Mouse (Mus musculus) MEL (cell line): Measurements from ENCODE around the gene Gapt. TPM values are rescaled to one million over a fixed set of nuclear protein-coding genes. Genes with fewer than 3 reads are reported as not detected.
A peak's percentile ranks its signal among the peaks of the same experiment; 100 is the strongest.

Source experiments
- DNase-seq: peaks from one replicate; pipeline ENCODE4 v3.0.0; 2011; ENCODE audit warnings: low read depth, low spot score
- H3K27ac ChIP-seq: 2 replicates; pipeline ENCODE4 v1.5.1; 2012; ENCODE audit warnings: low read depth, mild to moderate bottlenecking, control low read depth, low read length, moderate library complexity; ENCODE audit not compliant: control insufficient read depth
- H3K27me3 ChIP-seq, 2 experiments: fragments of 150-350 bp in 1 of 2; sonication (generic) in 1 of 2; 2 replicates each; pipeline ENCODE4 v1.6.1; 2012; ENCODE audit warnings: low read length in 2 of 2, mild to moderate bottlenecking in 2 of 2, improper control_type of control experiment in 1 of 2, moderate library complexity in 1 of 2; ENCODE audit not compliant: insufficient read depth in 2 of 2, control insufficient read depth in 1 of 2
- H3K36me3 ChIP-seq, 2 experiments: 2 replicates each; pipeline ENCODE4 v1.6.1; 2012 to 2014; ENCODE audit warnings: low read length in 2 of 2, improper control_type of control experiment in 1 of 2, inconsistent platforms in 1 of 2, mild to moderate bottlenecking in 1 of 2; ENCODE audit not compliant: insufficient read depth in 2 of 2, control insufficient read depth in 1 of 2
- H3K4me1 ChIP-seq, 2 experiments: fragments of 150-350 bp in 1 of 2; sonication (generic) in 1 of 2; 2 replicates each; pipeline ENCODE4 v1.6.1; 2012; ENCODE audit warnings: low read length in 2 of 2, improper control_type of control experiment in 1 of 2, mild to moderate bottlenecking in 1 of 2; ENCODE audit not compliant: insufficient read depth in 2 of 2, control insufficient read depth in 1 of 2
- H3K4me3 ChIP-seq, 2 experiments: fragments of 150-350 bp in 1 of 2; sonication (generic) in 1 of 2; 2 replicates each; pipeline ENCODE4 v1.5.1; 2012; ENCODE audit warnings: low read depth in 2 of 2, low read length in 2 of 2, mild to moderate bottlenecking in 2 of 2, moderate library complexity in 2 of 2, control low read depth in 1 of 2, improper control_type of control experiment in 1 of 2; ENCODE audit not compliant: control insufficient read depth in 1 of 2, insufficient read depth in 1 of 2
- H3K79me2 ChIP-seq: 2 replicates; pipeline ENCODE4 v1.6.1; 2012; ENCODE audit warnings: mild to moderate bottlenecking, low read length, moderate library complexity; ENCODE audit not compliant: control insufficient read depth, poor library complexity, insufficient read depth
- H3K9ac ChIP-seq: 2 replicates; pipeline ENCODE4 v1.6.1; 2012; ENCODE audit warnings: low read depth, mild to moderate bottlenecking, control low read depth, low read length, moderate library complexity; ENCODE audit not compliant: control insufficient read depth, poor library complexity, severe bottlenecking
- H3K9me3 ChIP-seq: fragments of 150-350 bp; sonication (generic); replicated peaks from 2 replicates; pipeline ENCODE4 v1.6.1; 2012; ENCODE audit warnings: mild to moderate bottlenecking, low read length, improper control_type of control experiment, moderate library complexity; ENCODE audit not compliant: insufficient read depth
- BHLHE40 ChIP-seq: IDR thresholded peaks from 2 replicates; pipeline ENCODE4 v1.6.1; 2012; ENCODE audit warnings: low read depth, mild to moderate bottlenecking, inconsistent platforms, low read length, improper control_type of control experiment, borderline replicate concordance
- CHD2 ChIP-seq: IDR thresholded peaks from 2 replicates; pipeline ENCODE4 v1.6.1; 2011; ENCODE audit warnings: low read length, improper control_type of control experiment
- CTCF ChIP-seq, 3 experiments: IDR thresholded peaks in 2 of 3; conservative IDR thresholded peaks in 1 of 3; 2 replicates each; pipeline ENCODE4 v1.5.1; 2011 to 2012; ENCODE audit warnings: low read length in 3 of 3, low read depth in 2 of 3, mild to moderate bottlenecking in 2 of 3, improper control_type of control experiment in 1 of 3, inconsistent platforms in 1 of 3, mixed read lengths in 1 of 3, moderate library complexity in 1 of 3; ENCODE audit not compliant: control insufficient read depth in 1 of 3, insufficient read depth in 1 of 3, poor library complexity in 1 of 3, severe bottlenecking in 1 of 3
- ELF1 ChIP-seq: IDR thresholded peaks from 2 replicates; pipeline ENCODE4 v1.6.1; 2014; ENCODE audit warnings: low read depth, mild to moderate bottlenecking, inconsistent platforms, low read length, improper control_type of control experiment, moderate library complexity
- ETS1 ChIP-seq: IDR thresholded peaks from 2 replicates; pipeline ENCODE4 v1.6.1; 2012; ENCODE audit warnings: low read depth, mild to moderate bottlenecking, inconsistent platforms, low read length, improper control_type of control experiment, moderate library complexity
- GATA1 ChIP-seq: IDR thresholded peaks from 2 replicates; pipeline ENCODE4 v1.6.1; 2011; ENCODE audit warnings: low read depth, low read length, improper control_type of control experiment
- JUND ChIP-seq: IDR thresholded peaks from 2 replicates; pipeline ENCODE4 v1.6.1; 2011; ENCODE audit warnings: low read depth, mild to moderate bottlenecking, improper control_type of control experiment, low read length
- KAT2A ChIP-seq: conservative IDR thresholded peaks from 2 replicates; pipeline ENCODE4 v1.6.1; 2012; ENCODE audit warnings: low read depth, low read length, improper control_type of control experiment, inconsistent platforms
- MAFK ChIP-seq: IDR thresholded peaks from 2 replicates; pipeline ENCODE4 v1.6.1; 2011; ENCODE audit warnings: low read depth, mild to moderate bottlenecking, low read length, improper control_type of control experiment, borderline replicate concordance
- MAX ChIP-seq: IDR thresholded peaks from 2 replicates; pipeline ENCODE4 v1.6.1; 2011; ENCODE audit warnings: low read length, improper control_type of control experiment
- MAZ ChIP-seq: IDR thresholded peaks from 2 replicates; pipeline ENCODE4 v1.6.1; 2012; ENCODE audit warnings: low read depth, mild to moderate bottlenecking, inconsistent platforms, low read length, improper control_type of control experiment
- MEF2A ChIP-seq: IDR thresholded peaks from 2 replicates; pipeline ENCODE4 v1.6.1; 2014; ENCODE audit warnings: low read depth, mild to moderate bottlenecking, inconsistent platforms, low read length, improper control_type of control experiment; ENCODE audit not compliant: poor library complexity, insufficient replicate concordance, severe bottlenecking; ENCODE audit errors: extremely low read depth
- MXI1 ChIP-seq: IDR thresholded peaks from 2 replicates; pipeline ENCODE4 v1.6.1; 2011; ENCODE audit warnings: mild to moderate bottlenecking, low read depth, low read length, improper control_type of control experiment
- MYB ChIP-seq: IDR thresholded peaks from 2 replicates; pipeline ENCODE4 v1.6.1; 2011; ENCODE audit warnings: mild to moderate bottlenecking, low read depth, low read length, improper control_type of control experiment
- POLR2A ChIP-seq, 2 experiments: IDR thresholded peaks; 2 replicates each; pipeline ENCODE4 v1.6.1; 2011 to 2012; ENCODE audit warnings: low read length in 2 of 2, mild to moderate bottlenecking in 2 of 2, control low read depth in 1 of 2, improper control_type of control experiment in 1 of 2, low read depth in 1 of 2, moderate library complexity in 1 of 2; ENCODE audit not compliant: control insufficient read depth in 1 of 2, insufficient read depth in 1 of 2, poor library complexity in 1 of 2
- POLR2AphosphoS2 ChIP-seq: IDR thresholded peaks from 2 replicates; pipeline ENCODE4 v1.6.1; 2011; ENCODE audit warnings: low read length, improper control_type of control experiment
- POLR2AphosphoS5 ChIP-seq: IDR thresholded peaks from 2 replicates; pipeline ENCODE4 v1.6.1; 2012; ENCODE audit warnings: low read depth, borderline replicate concordance, mild to moderate bottlenecking, inconsistent platforms, low read length, moderate library complexity, mixed read lengths
- RAD21 ChIP-seq: IDR thresholded peaks from 2 replicates; pipeline ENCODE4 v1.6.1; 2011; ENCODE audit warnings: mild to moderate bottlenecking, low read depth, low read length, improper control_type of control experiment
- SIN3A ChIP-seq: IDR thresholded peaks from 2 replicates; pipeline ENCODE4 v1.6.1; 2012; ENCODE audit warnings: low read length, improper control_type of control experiment, inconsistent platforms
- SMC3 ChIP-seq: IDR thresholded peaks from 2 replicates; pipeline ENCODE4 v1.6.1; 2011; ENCODE audit warnings: low read depth, low read length, improper control_type of control experiment
- TCF12 ChIP-seq: IDR thresholded peaks from 2 replicates; pipeline ENCODE4 v1.6.1; 2014; ENCODE audit warnings: low read depth, mild to moderate bottlenecking, inconsistent platforms, low read length, improper control_type of control experiment, moderate library complexity
- UBTF ChIP-seq: IDR thresholded peaks from 2 replicates; pipeline ENCODE4 v1.6.1; 2012; ENCODE audit warnings: low read depth, mild to moderate bottlenecking, inconsistent platforms, low read length, improper control_type of control experiment, moderate library complexity, borderline replicate concordance; ENCODE audit not compliant: insufficient read depth
- USF1 ChIP-seq: IDR thresholded peaks from 2 replicates; pipeline ENCODE4 v1.6.1; 2014; ENCODE audit warnings: low read depth, mild to moderate bottlenecking, inconsistent platforms, low read length, improper control_type of control experiment, moderate library complexity
- USF2 ChIP-seq, 2 experiments: IDR thresholded peaks; 2 replicates each; pipeline ENCODE4 v1.6.1; 2011 to 2012; ENCODE audit warnings: improper control_type of control experiment in 2 of 2, low read length in 2 of 2, borderline replicate concordance in 1 of 2, inconsistent platforms in 1 of 2, low read depth in 1 of 2, mild to moderate bottlenecking in 1 of 2; ENCODE audit not compliant: insufficient read depth in 1 of 2
- ZC3H11A ChIP-seq: IDR thresholded peaks from 2 replicates; pipeline ENCODE4 v1.6.1; 2012; ENCODE audit warnings: low read depth, mild to moderate bottlenecking, inconsistent platforms, low read length, improper control_type of control experiment
- ZKSCAN1 ChIP-seq: IDR thresholded peaks from 2 replicates; pipeline ENCODE4 v1.6.1; 2012; ENCODE audit warnings: low read depth, mild to moderate bottlenecking, inconsistent platforms, low read length, improper control_type of control experiment, moderate library complexity
- ZMIZ1 ChIP-seq: IDR thresholded peaks from 2 replicates; pipeline ENCODE4 v1.6.1; 2012; ENCODE audit warnings: low read depth, mild to moderate bottlenecking, inconsistent platforms, low read length, improper control_type of control experiment, moderate library complexity
- ZNF384 ChIP-seq: IDR thresholded peaks from 2 replicates; pipeline ENCODE4 v1.6.1; 2012; ENCODE audit warnings: low read depth, mild to moderate bottlenecking, inconsistent platforms, low read length, improper control_type of control experiment
- polyA plus RNA-seq, 2 experiments: library from polyadenylated mRNA; stranded (reverse) in 1 of 2; unstranded in 1 of 2; fragments of >175 nt in 1 of 2; fragments of >200 nt in 1 of 2; gene quantifications; 2 replicates each; pipeline versions ENCODE4 v1.2.1 to v1.2.4; 2012; ENCODE audit warnings: low replicate concordance in 2 of 2, low read depth in 1 of 2; ENCODE audit not compliant: insufficient read length in 2 of 2, insufficient read depth in 1 of 2, missing spikeins in 1 of 2
- total RNA-seq: library from RNA; depleted of rRNA; stranded (reverse); fragments of 300-350 nt; gene quantifications from 2 replicates; pipeline ENCODE4 v1.2.3, GENCODE M21; 2012

Gene Gapt
- total and polyA plus RNA-seq, 3 experiments: 0.07 to 0.12 TPM; not detected in 1

- peaks cover 0 to 6% of the 10 kb centered on the region in 2 experiments; a peak in 2 of 4 replicates for H3K36me3 ChIP-seq
- DNase-seq: peak; percentile 75
These were observed 25.5 kb upstream of the Gapt start for GRCm38 (mm10) chr13:110382447-110382901.

GRCm38 (mm10) chr13:110369673-110370072 is 12.7 kb upstream of the Gapt start:
- Histone ChIP-seq H3K36me3 (peaks cover 0 to 2% of the 10 kb centered on the region in 2 experiments; a peak in 2 of 4 replicates), H3K27me3 (no peaks in the 10 kb centered on the region), H3K9me3 (no peaks in the 10 kb centered on the region), H3K79me2 (no peaks in the 10 kb centered on the region), H3K9ac (no peak overlapping the region), H3K27ac (no peak overlapping the region), H3K4me3 (no peak overlapping the region), H3K4me1 (peaks cover 3 to 10% of the 10 kb centered on the region in 2 experiments)
- TF ChIP-seq ETS1: no peak
- no peak for TF ChIP-seq JUND
- TF ChIP-seq GATA1: no peak
- no peak for TF ChIP-seq ELF1
- no peak for TF ChIP-seq USF1
- no peak for TF ChIP-seq POLR2AphosphoS5
- no peak for TF ChIP-seq CHD2
- TF ChIP-seq USF2 (IDR thresholded peaks at IDR 0.05; ENCODE audit: borderline replicate concordance in 1 of 2, insufficient read depth in 1 of 2, low read depth in 1 of 2, low read length in 2 of 2): no peak
- no peak for DNase-seq

More at GRCm38 (mm10) chr13:110382447-110382901, 25.5 kb upstream of the Gapt start:
- no peak for TF ChIP-seq SIN3A
- no peak for TF ChIP-seq POLR2AphosphoS5
- TF ChIP-seq CTCF (IDR thresholded peaks at IDR 0.05 in 2 of 3, conservative IDR thresholded peaks at IDR 0.05 in 1 of 3; ENCODE audit: control insufficient read depth in 1 of 3, insufficient read depth in 1 of 3, low read depth in 2 of 3, low read length in 3 of 3, poor library complexity in 1 of 3, severe bottlenecking in 1 of 3): peak; percentile 66 to 84 (median 67)
- TF ChIP-seq ELF1: no peak
- TF ChIP-seq ZNF384: peak; percentile 83
- TF ChIP-seq UBTF: no peak
- no peak for TF ChIP-seq MAFK
- peak; percentile 92 for TF ChIP-seq RAD21
- no peak for TF ChIP-seq POLR2A (IDR thresholded peaks at IDR 0.05; ENCODE audit: control insufficient read depth in 1 of 2, insufficient read depth in 1 of 2, low read depth in 1 of 2, low read length in 2 of 2, poor library complexity in 1 of 2)
- TF ChIP-seq KAT2A: no peak
- TF ChIP-seq MAZ: no peak
- TF ChIP-seq MEF2A: no peak
- TF ChIP-seq TCF12: no peak
- TF ChIP-seq ZKSCAN1: no peak
- TF ChIP-seq ZC3H11A: peak; percentile 78
- TF ChIP-seq SMC3: peak; percentile 85
- no peak for TF ChIP-seq MYB
- no peak for TF ChIP-seq ZMIZ1
- TF ChIP-seq MXI1: no peak
- no peak for TF ChIP-seq MAX
- no peak for TF ChIP-seq BHLHE40
- TF ChIP-seq POLR2AphosphoS2: no peak
- TF ChIP-seq CHD2: no peak
- peaks cover 0 to 6% of the 10 kb centered on the region in 2 experiments; a peak in 3 of 4 replicates for H3K4me1 ChIP-seq
- H3K9me3 ChIP-seq: no peaks in the 10 kb centered on the region
- H3K79me2 ChIP-seq: no peaks in the 10 kb centered on the region
- H3K4me3 ChIP-seq: no peak overlapping the region
- no peak overlapping the region for H3K9ac ChIP-seq
- H3K27ac ChIP-seq: no peak overlapping the region
- H3K27me3 ChIP-seq: peaks cover 0 to 3% of the 10 kb centered on the region in 2 experiments; a peak in 2 of 4 replicates
